Mouse (Mus musculus) adipocyte (in vitro differentiated cells): ENCODE data around the gene Tmprss12.
"Not testable (repeated sequence)": the region's sequence is repeated elsewhere in the genome, so short reads cannot be mapped to it uniquely, and the experiment has no call there.

ENCODE experiments used
- DNase-seq: peaks from one replicate; pipeline ENCODE4 v3.0.0-alpha.2; 2016; ENCODE audit warnings: low spot score

The Tmprss12 gene

GRCm38 (mm10) chr15:100280626-100281025 lies at the start of gene Tmprss12:
Gene Tmprss12, plus strand, starts transcription at chr15:100280837.
- no peak for DNase-seq

DNA sequence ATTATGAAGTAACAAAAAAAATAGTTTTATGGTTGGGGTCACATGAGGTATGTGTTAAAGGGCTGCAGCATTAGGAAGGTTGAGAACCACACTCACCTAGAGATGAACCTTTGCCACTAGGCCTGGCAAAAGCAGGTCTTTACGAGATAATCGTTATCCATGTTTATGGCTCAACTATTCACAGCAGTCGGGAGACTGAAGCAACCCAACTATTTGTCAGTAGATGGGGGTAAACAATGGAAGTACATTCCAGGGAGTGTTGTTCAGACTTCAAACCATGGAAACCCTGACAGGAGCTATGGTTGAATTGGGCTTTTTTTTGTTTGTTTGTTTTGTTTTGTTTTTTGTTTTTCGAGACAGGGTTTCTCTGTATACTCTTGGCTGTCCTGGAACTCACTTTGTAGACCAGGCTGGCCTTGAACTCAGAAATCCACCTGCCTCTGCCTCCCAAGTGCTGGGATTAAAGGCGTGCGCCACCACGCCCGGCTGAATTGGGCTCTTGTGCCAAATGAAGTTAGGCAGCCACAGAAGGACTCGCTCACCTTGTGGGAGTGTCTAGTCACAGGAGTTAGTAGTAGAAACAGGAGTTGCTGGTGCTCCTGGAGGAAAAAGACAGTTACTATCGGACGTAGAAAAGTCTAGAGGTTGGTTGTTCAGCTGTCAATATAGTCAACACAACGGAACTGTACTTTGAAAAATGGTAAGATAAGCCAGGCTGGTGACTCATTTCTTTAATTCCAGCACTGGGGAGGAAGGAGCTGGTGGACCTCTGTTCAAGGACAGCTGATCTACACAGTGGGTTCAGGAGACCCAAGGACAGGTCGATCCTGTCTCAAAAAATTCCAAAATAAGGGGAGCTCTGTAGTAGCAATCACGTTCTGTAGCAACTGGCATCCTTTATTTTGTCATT lies 48.8 kb upstream of the Tmprss12 start:
- no peak for DNase-seq

- DNase-seq: no peak
These were observed 45.2 kb upstream of the Tmprss12 start for GRCm38 (mm10) chr15:100235208-100235965.

- DNase-seq: peak; percentile 25
These were observed 43.7 kb upstream of the Tmprss12 start for GRCm38 (mm10) chr15:100236952-100237351.

- DNase-seq: no peak
These were observed 38.9 kb upstream of the Tmprss12 start for GRCm38 (mm10) chr15:100241780-100242179.

GRCm38 (mm10) chr15:100245951-100246350 lies 34.7 kb upstream of the Tmprss12 start:
- no peak for DNase-seq

GRCm38 (mm10) chr15:100247296-100247695 lies 33.3 kb upstream of the Tmprss12 start:
- no peak for DNase-seq

GRCm38 (mm10) chr15:100248665-100249433 lies 31.8 kb upstream of the Tmprss12 start:
- no peak for DNase-seq

- peak; percentile 77 for DNase-seq
These were observed 29.4 kb upstream of the Tmprss12 start for GRCm38 (mm10) chr15:100251153-100251780.

- no peak for DNase-seq
These were observed 24.3 kb upstream of the Tmprss12 start for GRCm38 (mm10) chr15:100256386-100256785.

DNA sequence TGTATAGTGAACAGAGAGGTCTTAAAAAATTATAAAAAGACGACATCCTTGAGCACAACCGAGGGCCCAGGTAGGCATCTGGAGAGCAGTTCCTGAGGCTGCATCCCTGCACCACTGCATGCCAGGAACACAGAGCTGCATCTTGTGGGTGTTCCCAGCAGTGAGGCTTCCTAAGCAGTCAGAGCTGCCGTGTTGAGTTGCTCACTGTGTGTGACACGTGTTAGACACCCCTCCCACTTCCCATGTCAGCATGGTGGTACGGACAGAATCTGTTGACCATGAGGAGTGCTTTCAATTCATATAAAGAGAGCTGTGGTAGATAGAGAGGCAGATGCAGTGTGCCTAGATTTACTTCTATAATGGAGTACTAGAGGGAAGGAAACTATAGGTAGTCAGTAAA lies 23.3 kb upstream of the Tmprss12 start:
- DNase-seq: no peak

- DNase-seq: no peak
These were observed 21.8 kb upstream of the Tmprss12 start for GRCm38 (mm10) chr15:100258646-100259425.

DNA sequence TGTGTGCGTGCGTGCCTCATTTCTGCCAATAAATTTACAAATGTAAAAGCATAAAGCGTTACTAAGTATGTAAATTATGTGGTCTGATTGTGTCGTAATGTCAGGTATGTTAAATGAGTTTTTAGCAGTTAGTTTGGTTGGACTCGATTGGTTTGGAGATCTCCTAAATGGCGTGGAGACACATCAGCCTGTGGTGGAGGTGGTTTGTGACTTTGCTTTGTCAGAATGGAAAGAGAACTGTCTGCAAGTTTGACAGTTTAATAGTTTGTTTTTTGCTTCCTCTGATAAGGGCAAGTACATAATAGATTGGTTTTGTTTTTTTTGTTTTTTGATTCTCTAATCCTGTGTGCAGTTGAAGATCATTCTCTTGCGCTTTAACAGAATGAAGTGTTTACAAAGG lies 20.3 kb upstream of the Tmprss12 start:
- DNase-seq: not testable (repeated sequence)

DNA sequence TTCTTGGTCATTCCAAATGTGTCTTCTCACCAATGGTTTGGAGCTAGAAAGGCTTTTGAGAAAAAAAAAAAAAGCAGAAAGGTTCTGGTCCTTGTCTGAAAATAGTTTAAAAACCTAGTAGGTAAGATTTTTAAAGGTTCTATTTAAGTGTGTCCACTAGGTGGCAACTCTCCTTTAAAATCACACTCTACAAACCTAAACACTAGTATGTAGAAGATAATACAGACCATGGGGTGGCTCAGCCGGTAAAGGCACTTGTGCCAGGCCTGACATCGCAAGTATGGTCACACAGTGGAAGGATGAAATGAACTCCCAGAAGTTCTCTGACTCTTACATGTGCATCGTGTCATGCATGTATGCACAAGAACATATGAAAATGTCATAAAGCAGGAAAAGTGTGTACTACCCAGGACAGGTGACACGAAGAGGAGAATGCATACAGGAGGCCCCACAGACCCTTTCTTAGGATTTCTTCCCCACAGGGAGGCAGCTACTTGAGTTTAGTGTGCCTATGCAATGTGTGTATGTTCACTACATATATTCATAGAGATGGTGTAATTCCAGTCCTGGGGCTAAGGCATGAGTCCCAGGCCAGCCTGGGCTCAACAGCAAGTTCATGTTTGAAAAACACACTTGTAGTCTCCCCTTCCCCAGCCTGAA lies 17.3 kb upstream of the Tmprss12 start:
- DNase-seq: peak; percentile 26

DNA sequence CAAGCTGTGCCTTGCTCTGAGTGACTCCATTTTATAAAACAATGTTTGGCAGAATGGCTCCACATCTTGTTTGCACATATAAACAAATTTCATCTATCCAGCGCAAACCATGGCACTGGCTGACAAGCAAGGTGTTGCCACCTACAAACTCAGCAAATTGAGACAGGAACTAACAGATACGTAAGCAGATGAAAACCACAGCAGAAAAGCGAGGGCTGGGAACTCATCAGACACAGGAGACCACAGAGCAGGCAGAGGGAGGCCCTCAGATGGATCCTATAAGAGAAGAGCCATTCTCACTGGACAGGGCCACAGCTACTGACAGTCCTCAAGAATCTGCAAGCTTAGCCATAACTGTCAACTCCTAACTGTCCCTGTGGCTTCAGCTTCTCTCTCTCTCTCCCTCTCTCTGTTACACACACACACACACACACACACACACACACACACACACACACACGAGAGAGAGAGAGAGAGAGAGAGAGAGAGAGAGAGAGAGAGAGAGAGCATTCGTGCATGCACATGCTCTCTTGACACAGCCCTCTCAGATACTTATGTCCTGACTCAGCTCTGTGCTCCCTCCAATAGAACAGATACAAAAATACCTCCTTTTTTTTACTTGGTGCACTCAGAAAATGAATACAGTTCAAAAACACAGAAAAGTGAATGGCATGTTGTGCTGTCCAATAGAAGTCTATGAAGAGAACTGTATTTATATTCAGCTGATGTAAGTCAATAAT lies 14.9 kb upstream of the Tmprss12 start:
- no peak for DNase-seq

DNA sequence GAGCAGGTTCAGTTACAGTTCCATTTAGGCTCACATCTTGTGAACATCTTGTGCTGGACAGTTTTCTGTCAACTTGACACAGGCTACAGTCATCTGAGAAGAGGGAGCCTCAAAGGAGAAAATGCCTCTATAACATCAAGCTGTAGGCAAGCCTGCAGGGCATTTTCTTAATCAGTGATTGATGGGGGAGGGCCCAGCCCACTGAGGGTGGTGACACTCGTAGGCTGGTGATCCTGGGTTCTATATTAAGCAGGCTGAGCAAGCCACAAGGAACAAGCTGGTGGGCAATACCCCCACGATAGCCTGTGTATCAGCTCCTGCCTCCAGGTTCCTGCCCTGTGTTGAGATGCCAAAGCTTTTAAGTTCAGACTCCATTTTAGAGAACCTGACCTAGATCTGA lies 11.7 kb upstream of the Tmprss12 start:
- DNase-seq: no peak

- no peak for DNase-seq
These were observed 10.9 kb upstream of the Tmprss12 start for GRCm38 (mm10) chr15:100269776-100270175.

DNA sequence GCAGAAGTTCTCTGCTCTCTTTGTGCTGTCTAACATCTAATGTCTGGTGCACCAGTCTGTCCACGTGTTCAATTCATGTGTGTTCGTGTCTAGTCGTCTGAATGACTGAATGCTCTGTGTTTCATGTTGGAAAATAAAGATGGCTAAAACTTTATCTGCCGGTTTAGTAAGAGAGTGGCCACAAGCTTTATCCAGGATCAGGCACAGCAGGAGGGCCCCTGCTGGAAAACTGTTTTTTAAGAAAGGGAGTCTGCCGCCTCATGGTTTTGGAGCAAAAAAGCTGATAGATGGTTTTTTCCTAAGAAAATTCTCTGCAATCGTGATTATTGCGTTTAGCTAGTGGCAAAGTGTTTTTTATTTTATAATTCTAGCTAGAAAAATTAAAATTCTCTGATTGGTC lies 10.0 kb upstream of the Tmprss12 start:
- DNase-seq: not testable (repeated sequence)

- no peak for DNase-seq
These were observed 9.2 kb upstream of the Tmprss12 start for GRCm38 (mm10) chr15:100271411-100271810.
